Mouse (Mus musculus) embryo, embryonic 11 days (tissue): ENCODE results near the gene Ier5.

Source experiments
- DNase-seq: peaks from one replicate; pipeline ENCODE4 v3.0.0-alpha.2; 2015

Gene Ier5

GRCm38 (mm10) chr1:155098486-155099279, 753 bp downstream of the Ier5 start:
- DNase-seq = peak; percentile 70

GRCm38 (mm10) chr1:155097931-155098485, 1.4 kb downstream of the Ier5 start:
- DNase-seq = peak; percentile 70

- DNase-seq = no peak
Observed at GRCm38 (mm10) chr1:155097354-155097753, 2.1 kb downstream of the Ier5 start.

- no peak for DNase-seq
Observed at GRCm38 (mm10) chr1:155096620-155097261, 2.7 kb downstream of the Ier5 start.

GRCm38 (mm10) chr1:155093971-155094707, 5.3 kb downstream of the Ier5 start:
- no peak for DNase-seq

GRCm38 (mm10) chr1:155093145-155093791, 6.2 kb downstream of the Ier5 start:
- no peak for DNase-seq

- peak; percentile 64 for DNase-seq
Observed at GRCm38 (mm10) chr1:155091842-155092800, 7.3 kb downstream of the Ier5 start.

- no peak for DNase-seq
Observed at GRCm38 (mm10) chr1:155091374-155091841, 8.0 kb downstream of the Ier5 start.

GRCm38 (mm10) chr1:155090736-155091135, 8.7 kb downstream of the Ier5 start:
- DNase-seq = no peak

- no peak for DNase-seq
Observed at GRCm38 (mm10) chr1:155090327-155090726, 9.1 kb downstream of the Ier5 start.

- no peak for DNase-seq
Observed at GRCm38 (mm10) chr1:155088847-155089603, 10.4 kb downstream of the Ier5 start.

GRCm38 (mm10) chr1:155088046-155088445, 11.4 kb downstream of the Ier5 start:
- DNase-seq = no peak

GRCm38 (mm10) chr1:155086893-155087292, 12.5 kb downstream of the Ier5 start:
- DNase-seq = no peak

GRCm38 (mm10) chr1:155086416-155086815, 13.0 kb downstream of the Ier5 start:
- DNase-seq = no peak

- no peak for DNase-seq
Observed at GRCm38 (mm10) chr1:155084839-155085238, 14.6 kb downstream of the Ier5 start.

GRCm38 (mm10) chr1:155083271-155084265, 15.9 kb downstream of the Ier5 start:
- DNase-seq = peak; percentile 96

GRCm38 (mm10) chr1:155082965-155083268, 16.5 kb downstream of the Ier5 start:
- DNase-seq = peak; percentile 91

- DNase-seq = no peak
Observed at GRCm38 (mm10) chr1:155082158-155082964, 17.1 kb downstream of the Ier5 start.

GRCm38 (mm10) chr1:155077675-155078074, 21.8 kb downstream of the Ier5 start:
- peak; percentile 64 for DNase-seq
